13 mouse cellular contexts compared by ENCODE assay signal in the genomic region with DNA sequence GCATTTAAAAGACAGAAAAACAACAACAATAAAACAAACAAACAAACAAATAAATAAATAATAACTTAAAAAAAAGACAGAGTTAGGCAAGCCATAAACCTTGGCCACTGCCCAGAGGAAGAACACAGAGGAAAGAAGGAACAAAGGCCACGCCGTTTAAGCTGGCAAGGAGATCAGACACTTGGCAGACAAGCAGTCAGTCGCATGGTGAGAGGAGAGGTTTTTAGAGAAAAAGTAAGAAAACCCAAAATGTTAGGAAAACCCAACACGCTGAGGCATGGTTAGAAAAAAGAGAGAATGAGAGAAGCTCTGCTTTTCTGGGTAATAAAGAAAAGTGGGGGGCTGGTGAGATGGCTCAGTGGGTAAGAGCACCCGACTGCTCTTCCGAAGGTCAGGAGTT.
DNase-seq lines count a peak whose midpoint lies in the region; ATAC-seq and TF ChIP-seq lines count a peak whose summit lies in the region.
"Had no signal": no experiment of that assay in that cellular context is flagged by ENCODE, and none has a peak within 500 bp of the region (broad histone marks: within the 10 kb centered on the region; RNA-seq: fewer than 3 reads in every experiment).

No protein-coding gene starts in this region.

- no peaks in the 10 kb centered on the region for H3K79me2 ChIP-seq in liver, adult 2 months (ENCODE audit: control insufficient read depth, insufficient read depth, low read length)

- TF ChIP-seq POLR2A in liver, adult 2 months (IDR thresholded peaks at IDR 0.05; ENCODE audit: extremely low read depth, insufficient read depth, low read length), result no peak

- H3K27me3 ChIP-seq in forebrain, postnatal 0 days (ENCODE audit: insufficient read depth, low read length), result peaks cover 12% of the 10 kb centered on the region
- H3K27me3 ChIP-seq in forebrain, embryonic 16.5 days (replicated peaks; ENCODE audit: control insufficient read depth, insufficient read depth, low read length), result peaks cover 13% of the 10 kb centered on the region
- H3K27me3 ChIP-seq in liver, adult 2 months (ENCODE audit: control insufficient read depth, insufficient read depth, low read length), result no peaks in the 10 kb centered on the region
- H3K27me3 ChIP-seq: limb, embryonic 13.5 days had no signal

- no peak overlapping the region for H3K9ac ChIP-seq in forebrain, postnatal 0 days
- no peak overlapping the region for H3K9ac ChIP-seq in forebrain, embryonic 16.5 days (replicated peaks; ENCODE audit: low read depth, low read length)
- no peak overlapping the region for H3K9ac ChIP-seq in liver, adult 2 months (ENCODE audit: low read depth, low read length)
- H3K9ac ChIP-seq: limb, embryonic 13.5 days had no signal

- 53% methylated on average over 6 of the region's 6 CpGs for WGBS in forebrain, postnatal 0 days
- 49% methylated on average over 6 of the region's 6 CpGs for WGBS in forebrain, embryonic 16.5 days
- 62% methylated on average over 6 of the region's 6 CpGs for WGBS in liver, adult 2 months

- no peak overlapping the region for H3K4me3 ChIP-seq in forebrain, postnatal 0 days (ENCODE audit: low read depth, low read length)
- H3K4me3 ChIP-seq in forebrain, embryonic 16.5 days (replicated peaks; ENCODE audit: low read length), result no peak overlapping the region
- no peak overlapping the region for H3K4me3 ChIP-seq in liver, adult 2 months (ENCODE audit: insufficient read depth, low read depth, low read length)
- H3K4me3 ChIP-seq: limb, embryonic 13.5 days; myocyte had no signal

- H3K27ac ChIP-seq in forebrain, postnatal 0 days (ENCODE audit: low read depth, low read length), result no peak overlapping the region
- no peak overlapping the region for H3K27ac ChIP-seq in forebrain, embryonic 16.5 days (ENCODE audit: low read length)
- no peak overlapping the region for H3K27ac ChIP-seq in liver, adult 2 months (replicated peaks; ENCODE audit: insufficient read depth, low read depth, low read length)
- H3K27ac ChIP-seq: limb, embryonic 13.5 days had no signal

- no peaks in the 10 kb centered on the region for H3K36me3 ChIP-seq in forebrain, postnatal 0 days (ENCODE audit: insufficient read depth)
- H3K36me3 ChIP-seq in forebrain, embryonic 16.5 days (ENCODE audit: control insufficient read depth, insufficient read depth), result no peaks in the 10 kb centered on the region
- H3K36me3 ChIP-seq in liver, adult 2 months (ENCODE audit: control insufficient read depth, insufficient read depth, low read length), result no peaks in the 10 kb centered on the region
- H3K36me3 ChIP-seq: limb, embryonic 13.5 days had no signal

- no peaks in the 10 kb centered on the region for H3K9me3 ChIP-seq in forebrain, postnatal 0 days (ENCODE audit: low read length)
- H3K9me3 ChIP-seq in forebrain, embryonic 16.5 days (ENCODE audit: control insufficient read depth, low read length), result no peaks in the 10 kb centered on the region
- H3K9me3 ChIP-seq: limb, embryonic 13.5 days had no signal

- DNase-seq in forebrain, postnatal 0 days, result no peak
- DNase-seq in liver, adult 2 months (ENCODE audit: extremely low read depth, low read depth, low spot score), result peak; percentile 42
- DNase-seq in liver, result no peak
- peak; percentile 42 for DNase-seq in adipocyte (ENCODE audit: low spot score)
- peak; percentile 58 to 66 for DNase-seq in adrenal gland, postnatal 36 days
- no peak for DNase-seq in gastrocnemius, postnatal 4 days (ENCODE audit: low spot score in 2 of 2)
- no peak for DNase-seq in spleen, adult 18-20 months
- DNase-seq: cerebellum, adult 11 months; heart, postnatal 14 days had no signal

- no peaks in the 10 kb centered on the region; the same call in 1 of the 2 replicates for H3K4me1 ChIP-seq in forebrain, postnatal 0 days (ENCODE audit: insufficient read depth)
- H3K4me1 ChIP-seq in forebrain, embryonic 16.5 days (replicated peaks; ENCODE audit: control insufficient read depth, insufficient read depth, low read length), result peaks cover 19% of the 10 kb centered on the region
- no peaks in the 10 kb centered on the region; the same call in 1 of the 2 replicates for H3K4me1 ChIP-seq in liver, adult 2 months (ENCODE audit: control insufficient read depth, insufficient read depth, low read length)

- no peak for TF ChIP-seq CTCF in forebrain, postnatal 0 days (IDR thresholded peaks at IDR 0.05; ENCODE audit: low read depth)
- TF ChIP-seq CTCF in liver, adult 2 months (IDR thresholded peaks at IDR 0.05; ENCODE audit: low read depth, low read length), result no peak

- ATAC-seq in forebrain, postnatal 0 days, result 0 out of 2 replicates have a peak, but pooled peaks have one; percentile 34
- ATAC-seq in forebrain, embryonic 16.5 days, result no peak
- ATAC-seq: inflammation-experienced regulatory T-cells, adult 6 months had no signal

- H3K4me2 ChIP-seq in forebrain, postnatal 0 days (ENCODE audit: low read depth), result no peak overlapping the region
- no peak overlapping the region for H3K4me2 ChIP-seq in forebrain, embryonic 16.5 days (ENCODE audit: low read length)
- H3K4me2 ChIP-seq: limb, embryonic 13.5 days had no signal

Comparison
In these comparisons a context has a peak if more than half of its experiments do, and no peak if none do; other contexts are left out.
1. DNase-seq: peak in liver, adult 2 months (single experiment), adipocyte (single experiment) and adrenal gland, postnatal 36 days (2 of 2); none in forebrain, postnatal 0 days (single experiment), liver (single experiment), gastrocnemius, postnatal 4 days (0 of 2) and spleen, adult 18-20 months (0 of 2).